Mouse (Mus musculus): ENCODE data around the gene Ttc9c. TPM values are rescaled to one million over a fixed set of nuclear protein-coding genes. Genes with fewer than 3 reads are reported as not detected.

The Ttc9c gene
- polyA plus RNA-seq, 1 experiment = 7.9 TPM

- Histone ChIP-seq H3K4me1 (ENCODE audit: control insufficient read depth, insufficient read depth, low read length) (peaks cover 7% of the 10 kb centered on the region), H3K27me3 (ENCODE audit: control insufficient read depth, insufficient read depth, low read length) (no peaks in the 10 kb centered on the region), H3K27ac (ENCODE audit: control insufficient read depth, insufficient read depth, low read depth, low read length) (peak within 1 kb of the TSS; percentile 76), H3K36me3 (ENCODE audit: control insufficient read depth, insufficient read depth, low read length) (peaks cover 3% of the 10 kb centered on the region; the same call in 1 of the 2 replicates), H3K4me3 (ENCODE audit: control insufficient read depth, low read depth, low read length) (peak within 1 kb of the TSS; percentile 88)
- TF ChIP-seq CTCF (IDR thresholded peaks at IDR 0.05; ENCODE audit: control insufficient read depth, insufficient read depth, insufficient replicate concordance, low read depth, low read length) (no peak), POLR2A (IDR thresholded peaks at IDR 0.05; ENCODE audit: control insufficient read depth, low read depth, low read length) (peak; percentile 79)
Measured at GRCm38 (mm10) chr19:8798264-8798946, 20.7 kb downstream of the Ttc9c start, which contains the start of gene Polr2g. Gene Polr2g (minus strand): TSS chr19:8798577.

- peaks cover 3% of the 10 kb centered on the region; the same call in 1 of the 2 replicates for H3K36me3 ChIP-seq (ENCODE audit: control insufficient read depth, insufficient read depth, low read length)
Measured at GRCm38 (mm10) chr19:8790171-8790570, 29.0 kb downstream of the Ttc9c start.

GRCm38 (mm10) chr19:8789171-8789570 lies 30.0 kb downstream of the Ttc9c start:
- Histone ChIP-seq H3K27me3 (ENCODE audit: control insufficient read depth, insufficient read depth, low read length) (no peaks in the 10 kb centered on the region), H3K4me1 (ENCODE audit: control insufficient read depth, insufficient read depth, low read length) (peaks cover 9% of the 10 kb centered on the region), H3K36me3 (ENCODE audit: control insufficient read depth, insufficient read depth, low read length) (peaks cover 2% of the 10 kb centered on the region; the same call in 1 of the 2 replicates), H3K27ac (ENCODE audit: control insufficient read depth, insufficient read depth, low read depth, low read length) (no peak overlapping the region), H3K4me3 (ENCODE audit: control insufficient read depth, low read depth, low read length) (no peak overlapping the region)
- no peak for TF ChIP-seq POLR2A (IDR thresholded peaks at IDR 0.05; ENCODE audit: control insufficient read depth, low read depth, low read length)
- TF ChIP-seq CTCF (IDR thresholded peaks at IDR 0.05; ENCODE audit: control insufficient read depth, insufficient read depth, insufficient replicate concordance, low read depth, low read length) = no peak

More at GRCm38 (mm10) chr19:8790171-8790570, 29.0 kb downstream of the Ttc9c start:
- Histone ChIP-seq H3K4me1 (ENCODE audit: control insufficient read depth, insufficient read depth, low read length) (peaks cover 9% of the 10 kb centered on the region), H3K27me3 (ENCODE audit: control insufficient read depth, insufficient read depth, low read length) (no peaks in the 10 kb centered on the region), H3K4me3 (ENCODE audit: control insufficient read depth, low read depth, low read length) (no peak overlapping the region), H3K27ac (ENCODE audit: control insufficient read depth, insufficient read depth, low read depth, low read length) (no peak overlapping the region)
- TF ChIP-seq CTCF (IDR thresholded peaks at IDR 0.05; ENCODE audit: control insufficient read depth, insufficient read depth, insufficient replicate concordance, low read depth, low read length) (no peak), POLR2A (IDR thresholded peaks at IDR 0.05; ENCODE audit: control insufficient read depth, low read depth, low read length) (no peak)

GRCm38 (mm10) chr19:8788521-8788920 lies 30.6 kb downstream of the Ttc9c start:
- Histone ChIP-seq H3K36me3 (ENCODE audit: control insufficient read depth, insufficient read depth, low read length) (peaks cover under 1% of the 10 kb centered on the region; the same call in 1 of the 2 replicates), H3K4me1 (ENCODE audit: control insufficient read depth, insufficient read depth, low read length) (peaks cover 9% of the 10 kb centered on the region), H3K27me3 (ENCODE audit: control insufficient read depth, insufficient read depth, low read length) (no peaks in the 10 kb centered on the region), H3K4me3 (ENCODE audit: control insufficient read depth, low read depth, low read length) (no peak overlapping the region; the same call in 1 of the 2 replicates), H3K27ac (ENCODE audit: control insufficient read depth, insufficient read depth, low read depth, low read length) (no peak overlapping the region)
- TF ChIP-seq CTCF (IDR thresholded peaks at IDR 0.05; ENCODE audit: control insufficient read depth, insufficient read depth, insufficient replicate concordance, low read depth, low read length) (no peak), POLR2A (IDR thresholded peaks at IDR 0.05; ENCODE audit: control insufficient read depth, low read depth, low read length) (no peak)

- H3K4me1 ChIP-seq (ENCODE audit: control insufficient read depth, insufficient read depth, low read length) = peaks cover 9% of the 10 kb centered on the region
- H3K36me3 ChIP-seq (ENCODE audit: control insufficient read depth, insufficient read depth, low read length) = no peaks in the 10 kb centered on the region; the same call in 1 of the 2 replicates
- TF ChIP-seq POLR2A (IDR thresholded peaks at IDR 0.05; ENCODE audit: control insufficient read depth, low read depth, low read length) (peak; percentile 71), CTCF (IDR thresholded peaks at IDR 0.05; ENCODE audit: control insufficient read depth, insufficient read depth, insufficient replicate concordance, low read depth, low read length) (peak; percentile 27; the same call in 1 of the 2 replicates)
- H3K27me3 ChIP-seq (ENCODE audit: control insufficient read depth, insufficient read depth, low read length) = no peaks in the 10 kb centered on the region
- H3K4me3 ChIP-seq (ENCODE audit: control insufficient read depth, low read depth, low read length) = peak within 1 kb of the TSS; percentile 89
- peak within 1 kb of the TSS; percentile 72 for H3K27ac ChIP-seq (ENCODE audit: control insufficient read depth, insufficient read depth, low read depth, low read length)
Measured at GRCm38 (mm10) chr19:8786008-8786781, 32.9 kb downstream of the Ttc9c start, which contains the start of gene Taf6l. Gene Taf6l (minus strand): TSS chr19:8786417.

- Histone ChIP-seq H3K27ac (ENCODE audit: control insufficient read depth, insufficient read depth, low read depth, low read length) (peak overlapping the region; percentile 98), H3K27me3 (ENCODE audit: control insufficient read depth, insufficient read depth, low read length) (no peaks in the 10 kb centered on the region), H3K36me3 (ENCODE audit: control insufficient read depth, insufficient read depth, low read length) (no peaks in the 10 kb centered on the region), H3K4me1 (ENCODE audit: control insufficient read depth, insufficient read depth, low read length) (peaks cover 6% of the 10 kb centered on the region), H3K4me3 (ENCODE audit: control insufficient read depth, low read depth, low read length) (peak overlapping the region; percentile 89)
- TF ChIP-seq CTCF (IDR thresholded peaks at IDR 0.05; ENCODE audit: control insufficient read depth, insufficient read depth, insufficient replicate concordance, low read depth, low read length) (no peak), POLR2A (IDR thresholded peaks at IDR 0.05; ENCODE audit: control insufficient read depth, low read depth, low read length) (no peak)
Measured at GRCm38 (mm10) chr19:8774951-8775421, 44.1 kb downstream of the Ttc9c start.
